Mouse (Mus musculus) natural killer cell, adult 2 months (primary cell): Measurements from ENCODE around the gene 1700008O03Rik.

ENCODE experiments used
- DNase-seq, 2 experiments: peaks; one replicate each; pipeline ENCODE4 v3.0.0; 2022; ENCODE audit warnings: low spot score in 2 of 2

Gene 1700008O03Rik

GRCm38 (mm10) chr7:44375793-44376192 lies 9.8 kb downstream of the 1700008O03Rik start:
- no peak for DNase-seq

- no peak for DNase-seq
These were observed 10.4 kb downstream of the 1700008O03Rik start for GRCm38 (mm10) chr7:44375207-44375606.

- no peak for DNase-seq
These were observed 10.9 kb downstream of the 1700008O03Rik start for GRCm38 (mm10) chr7:44374756-44375155.

- peak; percentile 70 to 71 for DNase-seq
These were observed 11.5 kb downstream of the 1700008O03Rik start for GRCm38 (mm10) chr7:44373889-44374652.

GRCm38 (mm10) chr7:44373460-44373859 lies 12.2 kb downstream of the 1700008O03Rik start:
- no peak for DNase-seq

GRCm38 (mm10) chr7:44372678-44373077 lies 12.9 kb downstream of the 1700008O03Rik start:
- DNase-seq = no peak

GRCm38 (mm10) chr7:44360792-44361301 lies 24.8 kb downstream of the 1700008O03Rik start:
- DNase-seq = peak; percentile 32 to 45

- peak; percentile 97 to 98 for DNase-seq
These were observed 25.5 kb downstream of the 1700008O03Rik start for GRCm38 (mm10) chr7:44359908-44360672.

GRCm38 (mm10) chr7:44358886-44359654 lies 26.6 kb downstream of the 1700008O03Rik start:
- DNase-seq = no peak

- no peak for DNase-seq
These were observed 27.6 kb downstream of the 1700008O03Rik start for GRCm38 (mm10) chr7:44358012-44358411.

GRCm38 (mm10) chr7:44357531-44357930 lies 28.1 kb downstream of the 1700008O03Rik start:
- DNase-seq = no peak

- no peak for DNase-seq
These were observed 28.8 kb downstream of the 1700008O03Rik start for GRCm38 (mm10) chr7:44356590-44357481.

- no peak for DNase-seq
These were observed 30.2 kb downstream of the 1700008O03Rik start for GRCm38 (mm10) chr7:44355411-44355810.

- DNase-seq = no peak
These were observed 31.8 kb downstream of the 1700008O03Rik start for GRCm38 (mm10) chr7:44353601-44354340.

GRCm38 (mm10) chr7:44352750-44353600 lies 32.6 kb downstream of the 1700008O03Rik start:
- no peak for DNase-seq

GRCm38 (mm10) chr7:44351881-44352749 lies 33.5 kb downstream of the 1700008O03Rik start:
- no peak for DNase-seq

- peak; percentile 73 to 80 for DNase-seq
These were observed 34.5 kb downstream of the 1700008O03Rik start for GRCm38 (mm10) chr7:44350957-44351711.
